Mouse (Mus musculus) forebrain, embryonic 11.5 days (tissue): ENCODE data around the gene Serac1. TPM values are rescaled to one million over a fixed set of nuclear protein-coding genes. Genes with fewer than 3 reads are reported as not detected.

Experiments
- ATAC-seq: fragments of 200-750 bp; cut with Nextera tagmentation; replicated peaks from 2 replicates; pipeline ENCODE4 v1.8.0; 2017; ENCODE audit warnings: moderate TSS enrichment; ENCODE audit not compliant: low FRiP score
- DNase-seq: peaks from one replicate; pipeline ENCODE4 v3.0.0-alpha.2; 2017; ENCODE audit warnings: low spot score
- H3K27ac ChIP-seq: fragments of 300-500 bp; sonication (generic); 2 replicates; pipeline ENCODE4 v1.5.1; 2014; ENCODE audit warnings: low read depth, low read length
- H3K27me3 ChIP-seq: fragments of 300-500 bp; sonication (generic); 2 replicates; pipeline ENCODE4 v1.6.1; 2014; ENCODE audit warnings: mild to moderate bottlenecking, low read length, mixed read lengths; ENCODE audit not compliant: control insufficient read depth, insufficient read depth
- H3K36me3 ChIP-seq: fragments of 300-500 bp; sonication (generic); 2 replicates; pipeline ENCODE4 v1.6.1; 2014; ENCODE audit warnings: mild to moderate bottlenecking, low read length, moderate library complexity, mixed read lengths; ENCODE audit not compliant: control insufficient read depth, insufficient read depth
- H3K4me1 ChIP-seq: fragments of 300-500 bp; sonication (generic); replicated peaks from 2 replicates; pipeline ENCODE4 v1.6.1; 2014; ENCODE audit warnings: low read length, mixed read lengths; ENCODE audit not compliant: control insufficient read depth, insufficient read depth
- H3K4me2 ChIP-seq: fragments of 300-500 bp; sonication (generic); 2 replicates; pipeline ENCODE4 v1.6.1; 2014; ENCODE audit warnings: low read depth, mild to moderate bottlenecking, low read length, moderate library complexity, mixed read lengths; ENCODE audit not compliant: severe bottlenecking
- H3K4me3 ChIP-seq: fragments of 300-500 bp; sonication (generic); 2 replicates; pipeline ENCODE4 v1.5.1; 2014; ENCODE audit warnings: low read depth, low read length
- H3K9ac ChIP-seq: fragments of 300-500 bp; sonication (generic); 2 replicates; pipeline ENCODE4 v1.6.1; 2014; ENCODE audit warnings: low read length
- H3K9me3 ChIP-seq: fragments of 300-500 bp; sonication (generic); 2 replicates; pipeline ENCODE4 v1.6.1; 2016; ENCODE audit warnings: low read length, mixed read lengths; ENCODE audit not compliant: control insufficient read depth
- WGBS: fragments of 180-500 bp; shearing (Covaris S2); extraction: QIAGEN DNeasy Blood & Tissue Kit; methylation state at CpG from one replicate; pipeline ENCODE4 v1.1.7; 2014; 5-methylcytosine and 5-hydroxymethylcytosine counted together
- polyA plus RNA-seq: library from polyadenylated mRNA; unstranded; fragments of >200 nt; fragmentation: Nextera tagmentation; extraction: Ambion mirVana; gene quantifications from 2 replicates; pipeline ENCODE4 v1.2.1, GENCODE M21; 2014

Serac1 gene
- polyA plus RNA-seq, 1 experiment from 2014 or later, result 10.0 TPM

DNA sequence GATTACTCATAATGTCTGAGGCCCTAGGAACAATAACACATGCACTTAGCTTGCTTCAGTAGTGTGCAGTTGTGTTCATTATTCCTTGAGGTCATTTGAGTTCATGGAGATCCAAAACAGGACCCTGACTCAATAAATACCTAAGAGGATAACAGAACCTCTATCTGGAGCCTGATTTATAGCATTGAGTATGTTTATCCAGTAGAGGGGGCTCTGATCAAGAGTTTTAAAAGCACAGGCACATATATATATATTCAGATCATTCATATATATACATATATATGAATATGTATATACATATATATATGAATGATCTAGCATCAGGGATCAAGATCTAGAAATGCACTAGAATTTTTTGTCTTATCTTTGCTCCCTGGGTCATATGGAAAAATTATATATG, 16.0 kb upstream of the Serac1 start:
- H3K27me3 ChIP-seq, result no peaks in the 10 kb centered on the region
- no peak for DNase-seq
- no peak overlapping the region for H3K27ac ChIP-seq
- H3K4me3 ChIP-seq, result no peak overlapping the region
- H3K9me3 ChIP-seq, result no peaks in the 10 kb centered on the region
- no peaks in the 10 kb centered on the region for H3K36me3 ChIP-seq
- H3K9ac ChIP-seq, result no peak overlapping the region
- ATAC-seq, result no peak
- no peak overlapping the region for H3K4me2 ChIP-seq
- H3K4me1 ChIP-seq, result no peaks in the 10 kb centered on the region

DNA sequence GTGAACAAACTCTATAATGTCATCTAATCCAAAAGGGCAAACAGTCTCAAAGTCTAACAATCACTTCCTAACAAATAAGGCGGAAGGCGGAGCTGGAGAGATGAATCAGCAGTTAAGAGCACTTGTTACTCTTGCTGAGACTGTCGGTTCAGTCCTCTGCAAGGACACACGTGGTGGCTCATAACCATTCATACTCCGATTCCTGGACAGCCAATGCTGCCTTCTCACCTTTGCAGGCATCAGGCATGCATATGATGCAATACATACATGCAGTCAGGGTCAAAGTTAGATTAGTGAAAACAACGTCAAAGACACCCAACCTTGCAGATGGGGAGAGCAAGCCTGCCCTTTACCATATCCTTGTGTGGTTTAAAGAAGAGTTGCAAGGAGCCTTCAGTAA, 12.1 kb upstream of the Serac1 start:
- no peak overlapping the region for H3K4me2 ChIP-seq
- ATAC-seq (no peak), DNase-seq (no peak)
- H3K27ac ChIP-seq, result no peak overlapping the region
- WGBS, result 93% methylated on average over 6 of the region's 6 CpGs
- no peaks in the 10 kb centered on the region for H3K9me3 ChIP-seq
- no peaks in the 10 kb centered on the region for H3K36me3 ChIP-seq
- H3K9ac ChIP-seq, result no peak overlapping the region
- no peaks in the 10 kb centered on the region for H3K27me3 ChIP-seq
- H3K4me1 ChIP-seq, result no peaks in the 10 kb centered on the region
- no peak overlapping the region for H3K4me3 ChIP-seq

DNA sequence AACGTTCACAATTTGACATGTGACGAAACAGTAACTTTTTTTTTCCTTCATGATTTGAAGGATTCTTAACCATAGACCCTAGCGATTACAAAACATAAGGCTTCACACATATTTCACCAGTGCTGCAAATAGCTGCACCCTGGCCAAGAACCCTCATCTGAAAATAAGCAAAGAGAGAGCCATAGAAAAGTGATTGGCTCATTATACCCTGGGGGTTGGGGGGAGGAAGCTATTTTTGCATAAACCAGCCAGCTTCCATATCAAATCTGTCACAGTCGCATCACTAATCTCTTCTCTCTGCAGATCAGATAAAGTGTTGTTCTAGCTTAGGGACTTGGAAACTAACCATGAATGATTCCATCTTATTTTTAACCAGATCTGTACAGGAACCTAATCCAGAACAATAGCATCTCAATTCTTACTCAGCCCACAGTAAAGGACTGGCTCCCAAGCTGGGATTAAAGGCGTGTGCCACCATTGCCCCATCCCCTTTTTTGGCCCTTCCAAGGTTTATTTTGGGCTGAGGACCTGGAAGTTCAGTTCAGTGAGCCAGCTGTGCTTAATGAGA, 3.9 kb upstream of the Serac1 start:
- Histone ChIP-seq H3K27me3 (no peaks in the 10 kb centered on the region), H3K4me1 (no peaks in the 10 kb centered on the region), H3K36me3 (no peaks in the 10 kb centered on the region), H3K4me2 (no peak overlapping the region), H3K9ac (no peak overlapping the region), H3K4me3 (no peak overlapping the region), H3K9me3 (no peaks in the 10 kb centered on the region), H3K27ac (no peak overlapping the region)
- no peak for ATAC-seq
- DNase-seq, result no peak
- 93% methylated on average over 5 of the region's 5 CpGs for WGBS

DNA sequence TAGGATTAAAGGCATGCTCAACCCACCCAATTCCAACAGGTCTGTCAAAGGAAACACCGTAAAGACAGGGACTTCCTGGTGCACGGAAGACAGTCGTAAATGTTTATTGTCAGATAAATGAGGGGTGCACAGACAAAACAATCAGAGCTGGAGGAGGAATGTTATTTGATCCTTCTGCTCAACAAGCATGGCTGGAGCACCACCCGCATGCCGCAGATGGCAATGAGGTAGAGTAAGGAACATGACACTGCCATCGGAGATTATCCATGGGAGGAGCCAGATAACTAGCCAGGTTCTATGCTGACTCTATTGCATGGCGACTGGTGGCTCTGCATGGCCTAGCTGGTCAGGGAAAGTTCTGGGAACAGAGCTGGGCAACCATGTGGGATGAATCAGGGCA, 6.1 kb downstream of the Serac1 start:
- Histone ChIP-seq H3K27me3 (no peaks in the 10 kb centered on the region), H3K4me1 (no peaks in the 10 kb centered on the region), H3K9me3 (no peaks in the 10 kb centered on the region), H3K4me3 (no peak overlapping the region), H3K9ac (no peak overlapping the region), H3K36me3 (no peaks in the 10 kb centered on the region), H3K27ac (no peak overlapping the region), H3K4me2 (no peak overlapping the region)
- WGBS, result 92% methylated on average over 7 of the region's 7 CpGs
- ATAC-seq, result no peak
- DNase-seq, result no peak

DNA sequence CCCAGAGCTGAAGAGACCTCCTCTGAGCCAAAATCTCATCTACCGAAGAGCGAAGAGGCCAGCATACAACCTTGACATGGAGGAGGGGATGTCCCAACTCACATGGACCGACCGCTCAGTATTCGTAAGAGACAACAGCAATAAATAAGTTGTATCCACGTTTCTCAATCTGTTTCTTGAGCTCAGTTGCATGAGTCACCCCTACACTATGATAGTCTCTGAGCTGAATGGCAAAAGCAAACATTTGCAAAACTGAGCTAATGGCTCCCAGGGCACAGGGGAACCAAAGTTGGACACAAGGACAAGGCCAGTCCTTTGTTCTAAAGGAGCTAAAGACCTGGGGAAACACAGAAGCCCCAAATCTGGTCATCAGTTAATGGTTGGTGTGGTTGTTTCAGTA, 9.7 kb downstream of the Serac1 start:
- H3K9ac ChIP-seq, result no peak overlapping the region
- DNase-seq (no peak), ATAC-seq (no peak)
- H3K36me3 ChIP-seq, result no peaks in the 10 kb centered on the region
- H3K27me3 ChIP-seq, result no peaks in the 10 kb centered on the region
- H3K4me1 ChIP-seq, result no peaks in the 10 kb centered on the region
- no peaks in the 10 kb centered on the region for H3K9me3 ChIP-seq
- WGBS, result 92% methylated on average over 6 of the region's 6 CpGs
- H3K27ac ChIP-seq, result no peak overlapping the region
- H3K4me2 ChIP-seq, result no peak overlapping the region
- no peak overlapping the region for H3K4me3 ChIP-seq

DNA sequence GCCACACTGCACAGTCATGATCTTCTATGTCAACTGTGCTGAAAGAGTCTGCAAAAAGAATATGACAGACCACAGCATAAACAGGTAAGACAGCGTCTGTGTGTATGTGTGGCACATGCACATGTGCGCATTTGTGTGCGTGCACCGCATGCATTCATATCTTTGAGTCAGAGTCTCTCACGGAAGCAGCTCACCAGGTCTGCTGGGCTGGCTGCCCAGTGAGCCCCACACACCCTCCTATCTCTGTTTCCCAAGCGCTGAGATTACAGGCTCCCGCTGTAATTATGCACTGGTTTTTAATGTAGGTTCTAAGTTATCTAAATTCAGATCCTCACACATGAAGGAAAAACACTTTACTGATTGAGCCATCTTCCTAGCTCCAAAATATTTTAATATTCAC, 11.9 kb downstream of the Serac1 start:
- 95% methylated on average over 7 of the region's 7 CpGs for WGBS
- H3K4me2 ChIP-seq, result no peak overlapping the region
- no peak overlapping the region for H3K4me3 ChIP-seq
- H3K27ac ChIP-seq, result no peak overlapping the region
- DNase-seq (no peak), ATAC-seq (no peak)
- H3K9me3 ChIP-seq, result no peaks in the 10 kb centered on the region
- no peaks in the 10 kb centered on the region; the same call in 1 of the 2 replicates for H3K36me3 ChIP-seq
- no peaks in the 10 kb centered on the region for H3K27me3 ChIP-seq
- no peak overlapping the region for H3K9ac ChIP-seq
- H3K4me1 ChIP-seq, result no peaks in the 10 kb centered on the region

DNA sequence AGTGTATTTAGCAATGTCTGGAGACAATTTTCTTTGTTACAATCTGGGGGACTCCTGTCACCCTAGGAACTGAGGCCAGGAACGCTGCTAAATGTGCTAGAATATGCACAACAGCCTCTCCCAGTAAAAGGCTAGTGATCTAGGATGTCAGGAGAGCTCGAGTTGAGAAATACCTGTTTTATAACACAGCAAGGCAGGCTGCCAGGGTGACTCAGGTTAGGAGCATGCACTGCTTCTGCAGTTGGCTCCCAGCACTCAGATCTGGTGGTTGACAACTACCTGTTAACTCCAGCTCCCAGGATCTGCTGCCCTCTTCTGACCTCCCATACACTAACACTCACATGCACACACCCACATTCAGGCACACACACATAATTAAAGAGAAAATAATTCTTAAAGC, 13.5 kb downstream of the Serac1 start:
- 94% methylated on average over 2 of the region's 2 CpGs for WGBS
- Histone ChIP-seq H3K9me3 (no peaks in the 10 kb centered on the region), H3K36me3 (no peaks in the 10 kb centered on the region; the same call in 1 of the 2 replicates), H3K9ac (no peak overlapping the region), H3K4me2 (no peak overlapping the region), H3K4me1 (no peaks in the 10 kb centered on the region), H3K27ac (no peak overlapping the region), H3K4me3 (no peak overlapping the region), H3K27me3 (no peaks in the 10 kb centered on the region)
- ATAC-seq (no peak), DNase-seq (no peak)

DNA sequence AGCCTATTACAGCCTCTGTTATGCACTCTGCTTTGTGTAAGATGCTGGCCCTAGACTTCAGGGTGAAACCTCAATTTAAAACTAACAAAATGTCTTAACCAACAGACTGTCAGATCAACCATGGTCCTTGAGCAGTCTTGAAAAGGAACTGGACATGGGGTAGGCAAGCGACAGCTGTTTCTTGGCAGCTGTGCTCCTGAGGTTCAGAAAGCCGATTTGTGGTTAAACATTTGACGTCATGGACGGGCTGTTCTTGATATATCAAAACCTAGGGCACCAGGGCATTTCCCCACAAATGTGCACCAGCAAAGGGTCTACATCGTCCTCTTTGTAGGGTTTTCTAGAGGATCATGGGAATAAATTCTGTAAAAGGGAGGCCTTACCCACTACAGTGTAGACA, 16.0 kb downstream of the Serac1 start:
- no peaks in the 10 kb centered on the region for H3K9me3 ChIP-seq
- 92% methylated on average over 5 of the region's 5 CpGs for WGBS
- no peaks in the 10 kb centered on the region; the same call in 1 of the 2 replicates for H3K36me3 ChIP-seq
- H3K4me2 ChIP-seq, result no peak overlapping the region
- ATAC-seq (no peak), DNase-seq (no peak)
- no peaks in the 10 kb centered on the region for H3K27me3 ChIP-seq
- no peak overlapping the region for H3K4me3 ChIP-seq
- H3K9ac ChIP-seq, result no peak overlapping the region
- H3K4me1 ChIP-seq, result no peaks in the 10 kb centered on the region
- no peak overlapping the region for H3K27ac ChIP-seq

DNA sequence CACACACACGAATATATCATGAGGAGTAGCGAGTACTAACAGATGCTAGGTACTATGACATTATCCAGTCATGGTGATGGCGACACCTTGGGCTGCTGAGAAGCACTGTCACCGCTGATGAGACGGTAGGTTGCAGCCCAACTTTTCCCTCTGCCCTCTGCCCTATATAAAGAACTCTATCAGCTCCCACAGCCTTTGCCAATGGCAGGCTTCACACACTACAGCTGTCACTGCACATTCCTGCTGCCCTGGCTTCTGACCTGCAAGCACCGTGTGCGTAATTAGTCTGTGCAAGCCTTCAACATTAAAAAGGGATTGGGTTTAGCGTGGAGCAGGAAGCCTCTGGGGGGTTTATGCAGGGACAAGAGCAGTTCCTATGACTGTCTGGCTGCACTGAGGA, 16.7 kb downstream of the Serac1 start:
- WGBS, result 91% methylated on average over 8 of the region's 8 CpGs
- Histone ChIP-seq H3K9me3 (no peaks in the 10 kb centered on the region), H3K4me3 (no peak overlapping the region), H3K4me1 (no peaks in the 10 kb centered on the region), H3K27ac (no peak overlapping the region), H3K27me3 (no peaks in the 10 kb centered on the region), H3K9ac (no peak overlapping the region), H3K36me3 (no peaks in the 10 kb centered on the region; the same call in 1 of the 2 replicates), H3K4me2 (no peak overlapping the region)
- ATAC-seq (no peak), DNase-seq (no peak)
